Mouse (Mus musculus): Measurements from ENCODE around the gene H2-Ke6.

DNA sequence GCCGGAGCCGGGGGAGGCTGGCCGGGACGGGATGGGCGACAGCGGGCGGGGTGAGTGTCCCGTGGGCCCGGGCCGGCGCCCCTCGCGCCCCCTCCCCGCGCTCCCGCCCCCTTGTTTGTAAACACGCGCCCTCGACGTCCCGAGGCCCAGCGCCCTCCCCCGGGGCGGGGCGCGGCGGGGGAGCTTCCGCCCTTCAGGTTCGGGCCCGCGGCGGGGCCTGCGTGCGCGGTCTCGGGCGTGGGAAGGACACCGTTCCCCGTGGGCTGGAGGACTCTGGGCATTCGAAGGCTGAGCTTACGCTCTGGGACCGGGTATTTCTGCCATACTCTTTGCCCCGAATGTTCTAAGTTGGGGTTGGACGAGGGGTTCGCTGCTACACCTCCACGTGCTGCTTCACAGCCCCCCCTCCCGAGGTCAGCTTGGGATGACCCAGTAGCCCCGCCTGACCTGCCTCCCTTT lies 4.3 kb upstream of the H2-Ke6 start:
- TF ChIP-seq POLR2A (IDR thresholded peaks at IDR 0.05; ENCODE audit: extremely low read depth, insufficient read depth, low read length) (0 out of 2 replicates have a peak, but pooled peaks have one; percentile 52), CTCF (IDR thresholded peaks at IDR 0.05; ENCODE audit: low read depth, low read length) (no peak)

All from liver, adult 2 months (tissue).